Mouse (Mus musculus) myocyte (in vitro differentiated cells): Measurements from ENCODE around the gene Slc25a21.

ENCODE experiments used
- CEBPB ChIP-seq: IDR thresholded peaks from 2 replicates; pipeline ENCODE4 v1.6.1; 2011; ENCODE audit warnings: mild to moderate bottlenecking, moderate library complexity; ENCODE audit not compliant: poor library complexity, insufficient read depth, severe bottlenecking
- E2F4 ChIP-seq: IDR thresholded peaks from one replicate; pipeline ENCODE4 v1.6.1; 2011; ENCODE audit warnings: mild to moderate bottlenecking, control low read depth, moderate library complexity; ENCODE audit not compliant: insufficient read depth
- MAX ChIP-seq: IDR thresholded peaks from one replicate; pipeline ENCODE4 v1.6.1; 2011; ENCODE audit warnings: low read depth, mild to moderate bottlenecking, control low read depth
- MYOD1 ChIP-seq, 3 experiments: IDR thresholded peaks; one replicate each; pipeline ENCODE4 v1.6.1; 2011; ENCODE audit warnings: control low read depth in 2 of 3, low read depth in 2 of 3, mild to moderate bottlenecking in 2 of 3, moderate library complexity in 1 of 3; ENCODE audit not compliant: insufficient read length in 2 of 3, control insufficient read depth in 1 of 3
- MYOG ChIP-seq, 3 experiments: IDR thresholded peaks; one replicate each; pipeline ENCODE4 v1.6.1; 2011; ENCODE audit warnings: control low read depth in 2 of 3, low read depth in 2 of 3, mild to moderate bottlenecking in 2 of 3; ENCODE audit not compliant: insufficient read length in 2 of 3, control insufficient read depth in 1 of 3, insufficient read depth in 1 of 3
- POLR2A ChIP-seq: IDR thresholded peaks from one replicate; pipeline ENCODE4 v1.6.1; 2011; ENCODE audit warnings: low read depth, mild to moderate bottlenecking, control low read depth, moderate library complexity; ENCODE audit not compliant: insufficient read length
- TCF12 ChIP-seq: IDR thresholded peaks from one replicate; pipeline ENCODE4 v1.6.1; 2011; ENCODE audit warnings: mild to moderate bottlenecking, control low read depth; ENCODE audit not compliant: poor library complexity, insufficient read depth, severe bottlenecking
- TCF3 ChIP-seq: IDR thresholded peaks from one replicate; pipeline ENCODE4 v1.6.1; 2011; ENCODE audit warnings: low read depth, control low read depth; ENCODE audit not compliant: insufficient read length
- USF1 ChIP-seq: IDR thresholded peaks from one replicate; pipeline ENCODE4 v1.6.1; 2011; ENCODE audit warnings: low read depth, mild to moderate bottlenecking, control low read depth, moderate library complexity

DNA sequence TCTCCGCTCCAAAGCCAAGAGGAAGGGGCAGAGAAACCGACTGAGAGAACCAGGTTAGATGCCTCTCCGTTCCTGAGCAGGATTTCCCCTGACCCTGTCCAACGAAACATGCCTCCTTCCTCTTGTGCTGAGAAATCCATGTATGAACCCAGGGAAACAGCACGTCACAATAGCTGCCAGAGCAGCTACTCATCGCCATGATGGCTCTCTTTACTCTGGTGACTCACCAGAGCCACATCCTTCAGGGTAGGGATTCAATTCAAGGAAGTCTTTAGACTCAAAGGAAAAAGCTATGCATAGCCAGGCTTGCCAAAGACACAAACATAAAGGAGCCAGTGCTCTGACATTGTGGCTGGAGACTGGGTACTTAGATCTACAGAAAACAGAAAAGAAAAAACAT lies 37.4 kb downstream of the Slc25a21 start:
- TF ChIP-seq POLR2A (no peak), CEBPB (no peak), TCF12 (no peak), USF1 (no peak), TCF3 (no peak), MAX (no peak), MYOD1 (IDR thresholded peaks at IDR 0.05; ENCODE audit: control insufficient read depth in 1 of 3, insufficient read length in 2 of 3, low read depth in 2 of 3) (no peak), E2F4 (no peak), MYOG (IDR thresholded peaks at IDR 0.05; ENCODE audit: control insufficient read depth in 1 of 3, insufficient read depth in 1 of 3, insufficient read length in 2 of 3, low read depth in 2 of 3) (no peak)
